Mouse (Mus musculus): Measurements from ENCODE around the gene Birc2. TPM values are rescaled to one million over a fixed set of nuclear protein-coding genes. Genes with fewer than 3 reads are reported as not detected.

Gene Birc2
- polyA plus RNA-seq, 1 experiment from 2014 or later = 18.5 TPM

DNA sequence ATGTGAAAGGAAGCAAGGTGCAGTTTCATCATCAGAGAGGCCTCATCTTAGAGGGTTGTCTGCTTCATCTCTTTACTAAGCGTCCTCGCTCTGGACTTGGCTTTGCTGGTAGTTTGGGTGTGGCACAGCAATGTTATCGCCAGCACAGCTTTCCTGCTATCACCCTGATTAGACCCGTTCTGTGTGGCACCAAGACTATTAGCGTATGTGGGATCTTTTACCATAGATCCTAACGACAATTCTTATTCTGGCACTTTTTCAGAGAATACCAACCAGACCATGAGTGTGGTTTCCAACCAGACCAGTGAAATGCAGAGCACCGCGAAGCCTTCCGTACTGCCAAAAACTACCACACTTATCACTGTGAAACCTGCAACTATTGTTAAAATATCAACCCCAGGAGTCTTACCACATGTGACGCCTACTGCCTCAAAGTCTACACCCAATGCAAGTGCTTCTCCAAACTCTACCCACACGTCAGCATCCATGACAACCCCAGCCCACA, 46.2 kb downstream of the Birc2 start:
- Histone ChIP-seq H3K36me3 (ENCODE audit: control insufficient read depth, insufficient read depth) (peaks cover 31% of the 10 kb centered on the region), H3K27me3 (replicated peaks; ENCODE audit: control insufficient read depth, insufficient read depth, low read length) (no peaks in the 10 kb centered on the region), H3K27ac (ENCODE audit: low read depth, low read length) (no peak overlapping the region), H3K4me3 (ENCODE audit: low read depth, low read length) (no peak overlapping the region), H3K4me1 (replicated peaks; ENCODE audit: control insufficient read depth, insufficient read depth, low read length) (no peaks in the 10 kb centered on the region), H3K4me2 (replicated peaks; ENCODE audit: low read depth) (no peak overlapping the region), H3K9ac (ENCODE audit: low read depth, low read length) (no peak overlapping the region), H3K9me3 (ENCODE audit: control insufficient read depth) (no peaks in the 10 kb centered on the region)
- no peak for ATAC-seq
- 76% methylated on average over 11 of the region's 11 CpGs for WGBS
- no peak for TF ChIP-seq CTCF (IDR thresholded peaks at IDR 0.05; ENCODE audit: low read depth)

DNA sequence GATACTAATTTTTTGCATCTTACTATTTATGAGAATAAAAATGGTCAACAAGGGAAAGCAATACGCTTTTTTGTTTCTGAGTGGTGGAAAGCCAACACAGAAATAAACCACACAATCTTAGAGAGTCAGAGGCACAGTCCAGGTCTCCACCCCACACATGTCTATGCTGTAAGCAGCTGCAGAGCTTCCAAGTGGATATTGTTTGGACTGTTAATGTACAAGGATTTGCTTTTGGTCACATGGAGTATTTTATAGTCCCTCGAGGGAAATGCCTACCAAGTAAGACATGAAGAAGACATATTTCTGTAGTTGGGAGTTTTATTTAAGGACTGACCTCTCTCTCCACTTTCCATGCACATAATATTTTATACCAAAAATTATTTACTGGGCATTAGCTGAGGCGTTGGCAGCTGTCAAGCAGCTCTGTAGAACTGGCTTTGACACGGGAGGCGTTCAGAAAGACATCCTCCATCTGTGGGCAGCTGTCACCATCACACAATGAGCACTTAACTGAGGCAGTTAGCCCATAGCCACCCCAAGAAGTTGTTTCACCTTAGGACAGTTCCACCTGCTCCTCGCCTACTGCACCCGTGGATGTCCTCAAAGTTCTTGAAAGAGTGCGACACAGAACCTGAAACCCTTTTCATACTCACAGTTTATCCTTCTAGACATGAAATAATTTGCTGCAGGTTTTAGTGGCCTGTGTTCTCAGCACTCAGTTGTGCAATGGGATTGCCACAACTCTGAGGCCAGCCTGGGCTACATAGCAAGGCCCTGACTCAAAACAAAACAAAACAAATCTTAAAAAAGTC, 46.9 kb downstream of the Birc2 start:
- Histone ChIP-seq H3K36me3 (ENCODE audit: control insufficient read depth, insufficient read depth) (peaks cover 32% of the 10 kb centered on the region), H3K4me2 (replicated peaks; ENCODE audit: low read depth) (no peak overlapping the region), H3K9me3 (ENCODE audit: control insufficient read depth) (no peaks in the 10 kb centered on the region), H3K4me3 (ENCODE audit: low read depth, low read length) (no peak overlapping the region), H3K27me3 (replicated peaks; ENCODE audit: control insufficient read depth, insufficient read depth, low read length) (no peaks in the 10 kb centered on the region), H3K4me1 (replicated peaks; ENCODE audit: control insufficient read depth, insufficient read depth, low read length) (no peaks in the 10 kb centered on the region), H3K27ac (ENCODE audit: low read depth, low read length) (no peak overlapping the region), H3K9ac (ENCODE audit: low read depth, low read length) (no peak overlapping the region)
- ATAC-seq = no peak
- WGBS = 87% methylated on average over 8 of the region's 8 CpGs
- no peak for TF ChIP-seq CTCF (IDR thresholded peaks at IDR 0.05; ENCODE audit: low read depth)

DNA sequence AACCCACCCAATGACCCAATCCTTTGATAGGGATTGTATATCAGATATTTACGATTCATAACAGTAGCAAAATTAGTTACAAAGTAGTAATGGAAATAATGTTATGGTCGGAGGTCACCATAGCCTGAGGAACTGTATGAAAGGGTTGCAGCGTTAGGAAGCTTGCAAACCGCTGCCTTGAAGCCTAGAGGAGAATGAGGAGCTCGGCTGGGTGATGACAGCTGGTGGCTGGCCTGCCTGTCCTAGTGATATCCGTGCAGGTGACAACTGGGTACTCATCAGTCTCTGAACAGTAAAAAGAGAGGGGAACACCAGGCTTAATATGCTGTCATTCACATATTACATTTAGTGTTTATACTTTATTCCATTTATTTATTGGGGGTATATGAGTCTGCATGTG, 48.5 kb downstream of the Birc2 start:
- Histone ChIP-seq H3K9me3 (ENCODE audit: control insufficient read depth) (no peaks in the 10 kb centered on the region), H3K9ac (ENCODE audit: low read depth, low read length) (no peak overlapping the region), H3K4me1 (replicated peaks; ENCODE audit: control insufficient read depth, insufficient read depth, low read length) (no peaks in the 10 kb centered on the region), H3K27me3 (replicated peaks; ENCODE audit: control insufficient read depth, insufficient read depth, low read length) (no peaks in the 10 kb centered on the region), H3K36me3 (ENCODE audit: control insufficient read depth, insufficient read depth) (peaks cover 25% of the 10 kb centered on the region), H3K4me2 (replicated peaks; ENCODE audit: low read depth) (no peak overlapping the region), H3K4me3 (ENCODE audit: low read depth, low read length) (no peak overlapping the region), H3K27ac (ENCODE audit: low read depth, low read length) (no peak overlapping the region)
- ATAC-seq = no peak
- 93% methylated on average over 6 of the region's 6 CpGs for WGBS
- no peak for TF ChIP-seq CTCF (IDR thresholded peaks at IDR 0.05; ENCODE audit: low read depth)

DNA sequence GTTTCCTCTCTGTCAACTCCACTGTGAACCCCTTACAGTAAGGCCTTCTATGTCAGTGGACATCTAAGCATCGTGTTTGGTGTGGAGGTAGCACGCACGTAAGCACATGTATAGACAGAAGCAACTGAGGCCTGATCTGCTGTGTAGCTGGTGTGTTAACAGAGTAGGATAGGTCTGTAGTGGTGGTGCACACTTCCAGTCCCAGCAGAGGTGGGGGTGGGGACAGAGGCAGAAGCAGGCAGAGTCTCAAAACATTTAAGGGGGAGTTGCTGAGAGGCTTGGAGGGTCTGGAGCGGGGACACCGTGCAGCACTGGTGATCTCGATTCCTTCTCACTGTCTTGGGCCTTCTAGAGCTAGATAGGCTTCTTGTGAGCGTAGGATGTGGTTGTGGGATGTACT, 50.8 kb downstream of the Birc2 start:
- no peak for ATAC-seq
- TF ChIP-seq CTCF (IDR thresholded peaks at IDR 0.05; ENCODE audit: low read depth) = no peak

DNA sequence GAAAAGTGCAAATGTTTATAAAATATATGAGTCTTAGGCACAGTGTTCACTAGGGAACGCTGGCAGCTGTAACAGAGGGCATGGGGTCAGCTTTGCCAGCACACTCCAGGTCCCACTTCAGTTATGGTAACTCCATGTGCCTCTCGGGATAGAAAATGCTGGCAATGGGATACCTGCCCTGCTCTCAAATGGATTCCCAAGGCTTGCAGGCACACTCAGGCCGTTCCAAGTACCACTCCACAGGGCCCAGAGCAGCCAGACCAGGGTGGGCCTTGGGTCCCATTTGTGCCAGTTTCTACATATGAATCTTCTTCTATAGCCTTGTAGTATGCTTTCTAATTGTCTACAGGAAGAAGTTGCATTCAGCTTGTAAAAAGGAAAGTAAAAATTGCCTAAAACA, 51.5 kb downstream of the Birc2 start:
- ATAC-seq = no peak
- no peak for TF ChIP-seq CTCF (IDR thresholded peaks at IDR 0.05; ENCODE audit: low read depth)
- 90% methylated on average over 3 of the region's 3 CpGs for WGBS

More for the DNA sequence above, 50.8 kb downstream of the Birc2 start:
- 94% methylated on average over 7 of the region's 7 CpGs for WGBS
- Histone ChIP-seq H3K27ac (ENCODE audit: low read depth, low read length) (no peak overlapping the region), H3K27me3 (replicated peaks; ENCODE audit: control insufficient read depth, insufficient read depth, low read length) (no peaks in the 10 kb centered on the region), H3K4me2 (replicated peaks; ENCODE audit: low read depth) (no peak overlapping the region), H3K4me3 (ENCODE audit: low read depth, low read length) (no peak overlapping the region), H3K36me3 (ENCODE audit: control insufficient read depth, insufficient read depth) (peaks cover 23% of the 10 kb centered on the region), H3K9me3 (ENCODE audit: control insufficient read depth) (no peaks in the 10 kb centered on the region), H3K9ac (ENCODE audit: low read depth, low read length) (no peak overlapping the region), H3K4me1 (replicated peaks; ENCODE audit: control insufficient read depth, insufficient read depth, low read length) (no peaks in the 10 kb centered on the region)

DNA sequence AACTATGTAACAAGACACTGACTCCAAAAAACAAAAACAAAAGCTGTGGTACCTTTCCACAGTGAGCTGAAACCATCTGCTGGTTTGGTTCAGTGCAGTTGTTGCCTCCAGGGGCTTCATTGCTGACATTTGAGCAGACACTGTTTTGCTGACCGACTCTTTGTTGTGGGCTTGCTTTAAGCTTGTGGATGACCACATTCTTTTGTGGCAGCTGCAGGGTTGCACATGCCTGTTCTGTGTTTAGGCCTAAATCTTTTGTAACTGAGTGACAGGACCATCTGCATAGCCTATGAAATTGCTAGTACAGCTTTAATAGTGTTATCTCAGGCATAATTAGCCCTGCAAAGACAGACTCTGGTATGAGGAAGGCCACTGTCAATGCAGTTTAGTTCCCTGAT, 52.2 kb downstream of the Birc2 start:
- 61% methylated on average over 1 of the region's 1 CpGs for WGBS
- Histone ChIP-seq H3K9ac (ENCODE audit: low read depth, low read length) (no peak overlapping the region), H3K4me1 (replicated peaks; ENCODE audit: control insufficient read depth, insufficient read depth, low read length) (no peaks in the 10 kb centered on the region), H3K27ac (ENCODE audit: low read depth, low read length) (no peak overlapping the region; the same call in 1 of the 2 replicates), H3K9me3 (ENCODE audit: control insufficient read depth) (no peaks in the 10 kb centered on the region), H3K27me3 (replicated peaks; ENCODE audit: control insufficient read depth, insufficient read depth, low read length) (no peaks in the 10 kb centered on the region), H3K36me3 (ENCODE audit: control insufficient read depth, insufficient read depth) (peaks cover 18% of the 10 kb centered on the region), H3K4me3 (ENCODE audit: low read depth, low read length) (no peak overlapping the region), H3K4me2 (replicated peaks; ENCODE audit: low read depth) (no peak overlapping the region)
- no peak for TF ChIP-seq CTCF (IDR thresholded peaks at IDR 0.05; ENCODE audit: low read depth)
- no peak for ATAC-seq

More for the DNA sequence above, 51.5 kb downstream of the Birc2 start:
- H3K4me2 ChIP-seq (replicated peaks; ENCODE audit: low read depth) = no peak overlapping the region
- no peak overlapping the region for H3K9ac ChIP-seq (ENCODE audit: low read depth, low read length)
- no peaks in the 10 kb centered on the region for H3K27me3 ChIP-seq (replicated peaks; ENCODE audit: control insufficient read depth, insufficient read depth, low read length)
- H3K36me3 ChIP-seq (ENCODE audit: control insufficient read depth, insufficient read depth) = peaks cover 22% of the 10 kb centered on the region
- no peak overlapping the region for H3K27ac ChIP-seq (ENCODE audit: low read depth, low read length)
- no peaks in the 10 kb centered on the region for H3K9me3 ChIP-seq (ENCODE audit: control insufficient read depth)
- no peak overlapping the region for H3K4me3 ChIP-seq (ENCODE audit: low read depth, low read length)
- H3K4me1 ChIP-seq (replicated peaks; ENCODE audit: control insufficient read depth, insufficient read depth, low read length) = no peaks in the 10 kb centered on the region

All from intestine, postnatal 0 days (tissue).